Mouse (Mus musculus): Measurements from ENCODE around the gene Tlcd2.

- TF ChIP-seq CTCF (IDR thresholded peaks at IDR 0.05; ENCODE audit: low read depth) (no peak), EP300 (IDR thresholded peaks at IDR 0.05; ENCODE audit: low read depth) (no peak)
Observed at GRCm38 (mm10) chr11:75421375-75422012, 40.0 kb upstream of the Tlcd2 start.

Measured in liver, embryonic 14.5 days (tissue).